Mouse (Mus musculus) urinary bladder, postnatal 0 days (tissue): ENCODE data around the gene Efcab6. TPM values are rescaled to one million over a fixed set of nuclear protein-coding genes. Genes with fewer than 3 reads are reported as not detected.

Experiments
- polyA plus RNA-seq: library from polyadenylated mRNA; unstranded; fragments of >200 nt; fragmentation: Nextera tagmentation; extraction: Ambion mirVana; gene quantifications from 2 replicates; pipeline ENCODE4 v1.2.1, GENCODE M21; 2015

Efcab6 gene
- not detected in 2 replicates for polyA plus RNA-seq

DNA sequence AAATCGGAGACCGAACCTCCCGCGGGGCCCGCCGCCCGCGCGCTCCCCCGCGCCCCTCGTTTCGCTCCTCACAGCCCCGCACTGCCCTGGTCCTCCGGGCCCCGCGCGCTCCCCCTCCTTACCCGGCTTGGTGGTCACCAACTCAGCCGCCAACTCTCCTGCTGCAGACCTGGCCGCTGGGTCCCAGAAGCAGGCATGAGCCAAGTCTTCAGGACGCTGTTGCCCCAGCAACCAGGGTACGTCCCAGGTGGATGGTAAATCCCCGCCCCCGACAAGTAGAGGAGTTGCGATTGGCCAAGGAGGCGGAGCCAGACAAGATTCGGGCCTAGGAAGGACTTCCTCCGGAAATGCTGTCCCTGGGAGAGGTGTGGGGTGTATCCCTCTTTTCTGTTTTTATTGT lies at the start of gene Efcab6:
Gene Efcab6 (minus strand): TSS at position 240 of the 400 bp plus-strand sequence.

DNA sequence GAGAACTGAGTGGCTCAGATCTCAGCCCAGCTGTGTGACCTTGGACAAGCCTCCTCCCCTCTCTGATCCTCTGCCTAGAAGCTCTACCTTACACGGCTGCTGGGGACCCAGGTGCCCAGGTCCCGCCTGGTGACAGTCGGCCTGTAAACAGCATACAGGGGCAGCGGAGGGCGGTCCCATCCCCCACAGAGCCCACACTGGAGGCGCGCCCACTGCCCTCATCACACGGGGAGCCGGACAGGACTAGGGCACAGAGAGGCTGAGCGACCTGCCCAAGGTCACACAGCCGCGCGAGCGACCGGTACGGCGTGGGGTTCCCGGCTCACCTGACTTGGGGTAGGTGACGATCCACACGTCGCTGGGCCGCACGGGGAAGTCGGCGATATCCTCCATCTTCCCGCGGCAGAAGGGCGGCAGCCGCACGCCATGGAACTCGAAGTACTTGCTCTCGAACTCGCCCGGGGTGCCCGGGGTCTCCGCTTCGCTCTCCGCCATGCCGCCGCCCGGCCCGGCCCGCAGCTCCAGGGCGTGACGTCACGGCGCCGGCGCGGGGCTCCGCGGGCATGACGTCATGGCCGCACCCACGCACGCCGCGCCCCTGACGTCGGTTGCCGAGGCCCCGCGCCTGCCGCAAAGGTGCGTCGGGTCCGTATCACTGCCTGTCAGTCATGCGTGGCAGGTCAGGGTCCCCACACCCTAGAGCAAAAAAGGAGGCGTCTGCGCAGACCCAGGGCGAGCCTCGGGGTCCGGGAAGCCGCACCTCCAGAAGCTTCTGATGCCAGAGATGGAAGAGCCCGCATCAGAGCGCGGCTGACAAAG lies 40.1 kb upstream of the Efcab6 start, which contains the start of gene Sult4a1:
Gene Sult4a1 (minus strand): TSS at position 650 of the 819 bp plus-strand sequence.

Other genes starting within 250 kb of the Efcab6 start
- gene Sult4a1, start 40.4 kb upstream of the Efcab6 start, polyA plus RNA-seq: 1.5 and 1.8 TPM in 2 replicates
- not detected in 2 replicates for gene Pnpla5, start 57.8 kb upstream of the Efcab6 start, polyA plus RNA-seq
- 0.16 and 0.22 TPM in 2 replicates for gene Pnpla3, start 102.5 kb upstream of the Efcab6 start, polyA plus RNA-seq
- 86.4 and 103 TPM in 2 replicates for gene Samm50, start 126.9 kb upstream of the Efcab6 start, polyA plus RNA-seq
- 1.9 and 3.5 TPM in 2 replicates for gene Parvb, start 166.7 kb upstream of the Efcab6 start, polyA plus RNA-seq